Mouse (Mus musculus) hindbrain, embryonic 16.5 days (tissue): ENCODE measurements at regions not wholly inside any gene's neighbourhood (a gene's known extent, or its start where the extent isn't known, plus 50 kb on each side); places are given as distances from the start of the nearest gene placed in this dataset.
A peak's percentile ranks its signal among the peaks of the same experiment; 100 is the strongest.

Experiments used
- ATAC-seq: fragments of 200-750 bp; cut with Nextera tagmentation; 2 replicates; pipeline ENCODE4 v1.8.0; 2017; ENCODE audit warnings: moderate TSS enrichment, moderate library complexity
- H3K27ac ChIP-seq: fragments of 300-500 bp; sonication (generic); 2 replicates; pipeline ENCODE4 v1.5.1; 2014; ENCODE audit warnings: low read depth, mild to moderate bottlenecking, control low read depth, low read length, moderate library complexity
- H3K27me3 ChIP-seq: fragments of 300-500 bp; sonication (generic); replicated peaks from 2 replicates; pipeline ENCODE4 v1.6.1; 2014; ENCODE audit warnings: low read length; ENCODE audit not compliant: control insufficient read depth, insufficient read depth
- H3K36me3 ChIP-seq: fragments of 300-500 bp; sonication (generic); 2 replicates; pipeline ENCODE4 v1.6.1; 2014; ENCODE audit warnings: mild to moderate bottlenecking, low read length, moderate library complexity, mixed read lengths; ENCODE audit not compliant: control insufficient read depth, insufficient read depth
- H3K4me1 ChIP-seq: fragments of 300-500 bp; sonication (generic); 2 replicates; pipeline ENCODE4 v1.6.1; 2014; ENCODE audit warnings: low read depth, low read length; ENCODE audit not compliant: control insufficient read depth, insufficient read depth
- H3K4me2 ChIP-seq: fragments of 300-500 bp; sonication (generic); 2 replicates; pipeline ENCODE4 v1.6.1; 2014; ENCODE audit warnings: mild to moderate bottlenecking, low read length, control low read depth, moderate library complexity
- H3K4me3 ChIP-seq: fragments of 300-500 bp; sonication (generic); 2 replicates; pipeline ENCODE4 v1.5.1; 2014; ENCODE audit warnings: mild to moderate bottlenecking, low read length, control low read depth, moderate library complexity
- H3K9ac ChIP-seq: fragments of 300-500 bp; sonication (generic); 2 replicates; pipeline ENCODE4 v1.6.1; 2014; ENCODE audit warnings: low read depth, mild to moderate bottlenecking, control low read depth, low read length, moderate library complexity
- H3K9me3 ChIP-seq: fragments of 300-500 bp; sonication (generic); 2 replicates; pipeline ENCODE4 v1.6.1; 2014; ENCODE audit warnings: mild to moderate bottlenecking, low read length, moderate library complexity; ENCODE audit not compliant: control insufficient read depth
- WGBS: fragments of 180-500 bp; shearing (Covaris S2); extraction: QIAGEN DNeasy Blood & Tissue Kit; methylation state at CpG from one replicate; pipeline ENCODE4 v1.1.7; 2014; 5-methylcytosine and 5-hydroxymethylcytosine counted together

GRCm38 (mm10) chr13:59905488-59905887 is 82.5 kb upstream of the Tut7 start:
- H3K27me3 ChIP-seq = no peaks in the 10 kb centered on the region
- H3K4me1 ChIP-seq = peaks cover 2% of the 10 kb centered on the region
- H3K4me2 ChIP-seq = no peak overlapping the region
- H3K9ac ChIP-seq = no peak overlapping the region
- WGBS = 57% methylated on average over 3 of the region's 3 CpGs
- no peaks in the 10 kb centered on the region for H3K9me3 ChIP-seq
- no peak overlapping the region for H3K27ac ChIP-seq
- H3K36me3 ChIP-seq = no peaks in the 10 kb centered on the region
- ATAC-seq = peak; percentile 70
- H3K4me3 ChIP-seq = no peak overlapping the region

GRCm38 (mm10) chr13:59904415-59904814 is 81.5 kb upstream of the Tut7 start:
- H3K9ac ChIP-seq = no peak overlapping the region
- H3K27me3 ChIP-seq = no peaks in the 10 kb centered on the region
- no peaks in the 10 kb centered on the region for H3K36me3 ChIP-seq
- H3K4me3 ChIP-seq = no peak overlapping the region
- no peak overlapping the region for H3K27ac ChIP-seq
- H3K4me2 ChIP-seq = no peak overlapping the region
- H3K4me1 ChIP-seq = no peaks in the 10 kb centered on the region
- no peaks in the 10 kb centered on the region for H3K9me3 ChIP-seq
- 84% methylated on average over 1 of the region's 1 CpGs for WGBS
- ATAC-seq = no peak

GRCm38 (mm10) chr13:59899521-59899920 is 76.6 kb upstream of the Tut7 start:
- no peak overlapping the region for H3K9ac ChIP-seq
- H3K27ac ChIP-seq = no peak overlapping the region
- H3K9me3 ChIP-seq = no peaks in the 10 kb centered on the region
- WGBS = 77% methylated on average over 7 of the region's 7 CpGs
- no peaks in the 10 kb centered on the region for H3K27me3 ChIP-seq
- no peak overlapping the region for H3K4me3 ChIP-seq
- H3K4me2 ChIP-seq = no peak overlapping the region
- ATAC-seq = no peak
- H3K4me1 ChIP-seq = no peaks in the 10 kb centered on the region
- H3K36me3 ChIP-seq = no peaks in the 10 kb centered on the region

GRCm38 (mm10) chr13:59895754-59896153 is 72.8 kb upstream of the Tut7 start:
- Histone ChIP-seq H3K9me3 (no peaks in the 10 kb centered on the region), H3K4me2 (no peak overlapping the region), H3K27me3 (no peaks in the 10 kb centered on the region), H3K4me3 (no peak overlapping the region), H3K27ac (no peak overlapping the region), H3K9ac (no peak overlapping the region), H3K4me1 (peaks cover 2% of the 10 kb centered on the region; the same call in 1 of the 2 replicates), H3K36me3 (no peaks in the 10 kb centered on the region)
- no peak for ATAC-seq
- 98% methylated on average over 2 of the region's 2 CpGs for WGBS

- Histone ChIP-seq H3K27me3 (no peaks in the 10 kb centered on the region), H3K27ac (no peak overlapping the region), H3K9ac (no peak overlapping the region), H3K4me2 (no peak overlapping the region), H3K4me1 (peaks cover 7% of the 10 kb centered on the region; the same call in 1 of the 2 replicates), H3K4me3 (no peak overlapping the region), H3K36me3 (no peaks in the 10 kb centered on the region), H3K9me3 (no peaks in the 10 kb centered on the region)
- no peak for ATAC-seq
- 65% methylated on average over 5 of the region's 5 CpGs for WGBS
Measured at GRCm38 (mm10) chr13:59894094-59894493, 71.1 kb upstream of the Tut7 start.

GRCm38 (mm10) chr13:59892961-59893360 is 70.0 kb upstream of the Tut7 start:
- H3K36me3 ChIP-seq = no peaks in the 10 kb centered on the region
- no peak overlapping the region for H3K27ac ChIP-seq
- no peaks in the 10 kb centered on the region for H3K27me3 ChIP-seq
- peaks cover 7% of the 10 kb centered on the region; the same call in 1 of the 2 replicates for H3K4me1 ChIP-seq
- H3K4me3 ChIP-seq = no peak overlapping the region
- WGBS = 77% methylated on average over 8 of the region's 8 CpGs
- H3K9ac ChIP-seq = no peak overlapping the region
- ATAC-seq = no peak
- no peaks in the 10 kb centered on the region for H3K9me3 ChIP-seq
- H3K4me2 ChIP-seq = no peak overlapping the region

GRCm38 (mm10) chr13:59892340-59892739 is 69.4 kb upstream of the Tut7 start:
- H3K36me3 ChIP-seq = no peaks in the 10 kb centered on the region
- no peak overlapping the region for H3K4me2 ChIP-seq
- peaks cover 7% of the 10 kb centered on the region; the same call in 1 of the 2 replicates for H3K4me1 ChIP-seq
- no peaks in the 10 kb centered on the region for H3K9me3 ChIP-seq
- H3K27ac ChIP-seq = no peak overlapping the region
- no peak for ATAC-seq
- WGBS = 33% methylated on average over 9 of the region's 9 CpGs
- no peak overlapping the region for H3K4me3 ChIP-seq
- no peak overlapping the region for H3K9ac ChIP-seq
- H3K27me3 ChIP-seq = no peaks in the 10 kb centered on the region

DNA sequence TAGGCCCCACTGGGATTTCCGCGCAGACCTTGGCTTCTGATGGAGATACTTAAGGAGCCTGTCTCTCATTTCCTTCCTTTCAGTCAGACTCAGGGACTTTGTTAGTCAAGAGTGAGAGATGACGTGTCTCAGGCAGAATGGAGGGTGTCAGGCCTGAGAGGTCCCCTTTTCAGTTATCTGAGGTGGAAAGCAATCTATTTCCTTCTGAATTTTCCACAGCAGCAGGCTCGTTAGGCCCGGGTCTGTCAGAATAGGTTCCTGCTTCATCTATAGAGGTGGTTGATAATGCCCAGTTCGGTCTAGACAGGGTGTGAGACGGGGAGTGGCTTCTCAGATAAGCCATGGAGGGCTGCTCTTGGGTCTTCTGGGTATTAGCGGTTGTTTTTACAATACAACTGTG is 68.8 kb upstream of the Tut7 start:
- Histone ChIP-seq H3K4me1 (peaks cover 7% of the 10 kb centered on the region; the same call in 1 of the 2 replicates), H3K27me3 (no peaks in the 10 kb centered on the region), H3K4me2 (no peak overlapping the region), H3K9ac (no peak overlapping the region), H3K36me3 (no peaks in the 10 kb centered on the region), H3K4me3 (no peak overlapping the region), H3K9me3 (no peaks in the 10 kb centered on the region; the same call in 1 of the 2 replicates), H3K27ac (no peak overlapping the region)
- ATAC-seq = no peak
- 73% methylated on average over 8 of the region's 8 CpGs for WGBS

- no peak overlapping the region for H3K9ac ChIP-seq
- H3K4me3 ChIP-seq = no peak overlapping the region
- H3K27me3 ChIP-seq = no peaks in the 10 kb centered on the region
- peak; percentile 86 for ATAC-seq
- no peaks in the 10 kb centered on the region for H3K36me3 ChIP-seq
- WGBS = 21% methylated on average over 10 of the region's 10 CpGs
- H3K4me1 ChIP-seq = peaks cover 7% of the 10 kb centered on the region; the same call in 1 of the 2 replicates
- H3K9me3 ChIP-seq = no peaks in the 10 kb centered on the region; the same call in 1 of the 2 replicates
- no peak overlapping the region for H3K4me2 ChIP-seq
- no peak overlapping the region for H3K27ac ChIP-seq
Measured at GRCm38 (mm10) chr13:59889468-59890117, 66.6 kb upstream of the Tut7 start.
